Mouse (Mus musculus): Measurements from ENCODE around the gene Mcm2.

The Mcm2 gene

GRCm38 (mm10) chr6:88926870-88927269, 28.3 kb upstream of the Mcm2 start:
- DNase-seq (ENCODE audit: low spot score in 2 of 2), result peak; percentile 62 to 79

GRCm38 (mm10) chr6:88925640-88926205, 27.1 kb upstream of the Mcm2 start:
- DNase-seq (ENCODE audit: low spot score in 2 of 2), result no peak

GRCm38 (mm10) chr6:88924502-88925275, 26.1 kb upstream of the Mcm2 start:
- DNase-seq (ENCODE audit: low spot score in 2 of 2), result peak; percentile 77 to 78

GRCm38 (mm10) chr6:88918802-88919201, 20.2 kb upstream of the Mcm2 start:
- DNase-seq (ENCODE audit: low spot score in 2 of 2), result no peak

- no peak for DNase-seq (ENCODE audit: low spot score in 2 of 2)
These were observed 17.6 kb upstream of the Mcm2 start for GRCm38 (mm10) chr6:88916153-88916552.

- DNase-seq (ENCODE audit: low spot score in 2 of 2), result peak; percentile 51 to 58
These were observed 16.9 kb upstream of the Mcm2 start for GRCm38 (mm10) chr6:88915510-88915909.

- DNase-seq (ENCODE audit: low spot score in 2 of 2), result peak in 1 of 2 experiments; percentile 63
These were observed 16.2 kb upstream of the Mcm2 start for GRCm38 (mm10) chr6:88914799-88915198.

GRCm38 (mm10) chr6:88913440-88913839, 14.9 kb upstream of the Mcm2 start:
- no peak for DNase-seq (ENCODE audit: low spot score in 2 of 2)

GRCm38 (mm10) chr6:88913022-88913421, 14.4 kb upstream of the Mcm2 start:
- peak in 1 of 2 experiments; percentile 38 for DNase-seq (ENCODE audit: low spot score in 2 of 2)

GRCm38 (mm10) chr6:88909151-88909550, 10.6 kb upstream of the Mcm2 start:
- DNase-seq (ENCODE audit: low spot score in 2 of 2), result no peak

- peak; percentile 63 to 69 for DNase-seq (ENCODE audit: low spot score in 2 of 2)
These were observed 8.0 kb upstream of the Mcm2 start for GRCm38 (mm10) chr6:88906369-88907108.

- DNase-seq (ENCODE audit: low spot score in 2 of 2), result no peak
These were observed 6.5 kb upstream of the Mcm2 start for GRCm38 (mm10) chr6:88905042-88905441.

- no peak for DNase-seq (ENCODE audit: low spot score in 2 of 2)
These were observed 5.9 kb upstream of the Mcm2 start for GRCm38 (mm10) chr6:88904456-88904974.

- DNase-seq (ENCODE audit: low spot score in 2 of 2), result no peak
These were observed 5.1 kb upstream of the Mcm2 start for GRCm38 (mm10) chr6:88903708-88904107.

- peak; percentile 95 to 96 for DNase-seq (ENCODE audit: low spot score in 2 of 2)
These were observed 3.6 kb upstream of the Mcm2 start, which contains the start of gene Tpra1 for GRCm38 (mm10) chr6:88901947-88902820. Gene Tpra1 (plus strand): TSS chr6:88902251.

- DNase-seq (ENCODE audit: low spot score in 2 of 2), result no peak
These were observed 2.9 kb upstream of the Mcm2 start for GRCm38 (mm10) chr6:88901471-88901870.

- no peak for DNase-seq (ENCODE audit: low spot score in 2 of 2)
These were observed 1.0 kb upstream of the Mcm2 start for GRCm38 (mm10) chr6:88899628-88900027.

- no peak for DNase-seq (ENCODE audit: low spot score in 2 of 2)
These were observed 506 bp upstream of the Mcm2 start for GRCm38 (mm10) chr6:88899086-88899485.

GRCm38 (mm10) chr6:88897246-88897645, 1.3 kb downstream of the Mcm2 start:
- no peak for DNase-seq (ENCODE audit: low spot score in 2 of 2)

GRCm38 (mm10) chr6:88895943-88896342, 2.6 kb downstream of the Mcm2 start:
- DNase-seq (ENCODE audit: low spot score in 2 of 2), result no peak

- DNase-seq (ENCODE audit: low spot score in 2 of 2), result no peak
These were observed 5.0 kb downstream of the Mcm2 start for GRCm38 (mm10) chr6:88893559-88893958.
